Mouse (Mus musculus) MEL (cell line): Measurements from ENCODE around the gene Insrr. TPM values are rescaled to one million over a fixed set of nuclear protein-coding genes. Genes with fewer than 3 reads are reported as not detected.

Experiments
- DNase-seq: peaks from one replicate; pipeline ENCODE4 v3.0.0; 2011; ENCODE audit warnings: low read depth, low spot score
- H3K27ac ChIP-seq: 2 replicates; pipeline ENCODE4 v1.5.1; 2012; ENCODE audit warnings: low read depth, mild to moderate bottlenecking, control low read depth, low read length, moderate library complexity; ENCODE audit not compliant: control insufficient read depth
- H3K27me3 ChIP-seq, 2 experiments: fragments of 150-350 bp in 1 of 2; sonication (generic) in 1 of 2; 2 replicates each; pipeline ENCODE4 v1.6.1; 2012; ENCODE audit warnings: low read length in 2 of 2, mild to moderate bottlenecking in 2 of 2, improper control_type of control experiment in 1 of 2, moderate library complexity in 1 of 2; ENCODE audit not compliant: insufficient read depth in 2 of 2, control insufficient read depth in 1 of 2
- H3K36me3 ChIP-seq, 2 experiments: 2 replicates each; pipeline ENCODE4 v1.6.1; 2012 to 2014; ENCODE audit warnings: low read length in 2 of 2, improper control_type of control experiment in 1 of 2, inconsistent platforms in 1 of 2, mild to moderate bottlenecking in 1 of 2; ENCODE audit not compliant: insufficient read depth in 2 of 2, control insufficient read depth in 1 of 2
- H3K4me1 ChIP-seq, 2 experiments: fragments of 150-350 bp in 1 of 2; sonication (generic) in 1 of 2; 2 replicates each; pipeline ENCODE4 v1.6.1; 2012; ENCODE audit warnings: low read length in 2 of 2, improper control_type of control experiment in 1 of 2, mild to moderate bottlenecking in 1 of 2; ENCODE audit not compliant: insufficient read depth in 2 of 2, control insufficient read depth in 1 of 2
- H3K4me3 ChIP-seq, 2 experiments: fragments of 150-350 bp in 1 of 2; sonication (generic) in 1 of 2; 2 replicates each; pipeline ENCODE4 v1.5.1; 2012; ENCODE audit warnings: low read depth in 2 of 2, low read length in 2 of 2, mild to moderate bottlenecking in 2 of 2, moderate library complexity in 2 of 2, control low read depth in 1 of 2, improper control_type of control experiment in 1 of 2; ENCODE audit not compliant: control insufficient read depth in 1 of 2, insufficient read depth in 1 of 2
- H3K79me2 ChIP-seq: 2 replicates; pipeline ENCODE4 v1.6.1; 2012; ENCODE audit warnings: mild to moderate bottlenecking, low read length, moderate library complexity; ENCODE audit not compliant: control insufficient read depth, poor library complexity, insufficient read depth
- H3K9ac ChIP-seq: 2 replicates; pipeline ENCODE4 v1.6.1; 2012; ENCODE audit warnings: low read depth, mild to moderate bottlenecking, control low read depth, low read length, moderate library complexity; ENCODE audit not compliant: control insufficient read depth, poor library complexity, severe bottlenecking
- H3K9me3 ChIP-seq: fragments of 150-350 bp; sonication (generic); replicated peaks from 2 replicates; pipeline ENCODE4 v1.6.1; 2012; ENCODE audit warnings: mild to moderate bottlenecking, low read length, improper control_type of control experiment, moderate library complexity; ENCODE audit not compliant: insufficient read depth
- BHLHE40 ChIP-seq: IDR thresholded peaks from 2 replicates; pipeline ENCODE4 v1.6.1; 2012; ENCODE audit warnings: low read depth, mild to moderate bottlenecking, inconsistent platforms, low read length, improper control_type of control experiment, borderline replicate concordance
- CHD1 ChIP-seq: IDR thresholded peaks from 2 replicates; pipeline ENCODE4 v1.6.1; 2012; ENCODE audit warnings: low read depth, mild to moderate bottlenecking, inconsistent platforms, low read length, improper control_type of control experiment
- CHD2 ChIP-seq: IDR thresholded peaks from 2 replicates; pipeline ENCODE4 v1.6.1; 2011; ENCODE audit warnings: low read length, improper control_type of control experiment
- CTCF ChIP-seq, 3 experiments: IDR thresholded peaks in 2 of 3; conservative IDR thresholded peaks in 1 of 3; 2 replicates each; pipeline ENCODE4 v1.5.1; 2011 to 2012; ENCODE audit warnings: low read length in 3 of 3, low read depth in 2 of 3, mild to moderate bottlenecking in 2 of 3, improper control_type of control experiment in 1 of 3, inconsistent platforms in 1 of 3, mixed read lengths in 1 of 3, moderate library complexity in 1 of 3; ENCODE audit not compliant: control insufficient read depth in 1 of 3, insufficient read depth in 1 of 3, poor library complexity in 1 of 3, severe bottlenecking in 1 of 3
- EP300 ChIP-seq, 2 experiments: IDR thresholded peaks; 2 replicates each; pipeline ENCODE4 v1.6.1; 2011; ENCODE audit warnings: improper control_type of control experiment in 2 of 2, low read length in 2 of 2, low read depth in 1 of 2, mild to moderate bottlenecking in 1 of 2
- GABPA ChIP-seq: IDR thresholded peaks from 2 replicates; pipeline ENCODE4 v1.6.1; 2012; ENCODE audit warnings: low read depth, mild to moderate bottlenecking, inconsistent platforms, low read length, improper control_type of control experiment, moderate library complexity
- GATA1 ChIP-seq: IDR thresholded peaks from 2 replicates; pipeline ENCODE4 v1.6.1; 2011; ENCODE audit warnings: low read depth, low read length, improper control_type of control experiment
- HCFC1 ChIP-seq: IDR thresholded peaks from 2 replicates; pipeline ENCODE4 v1.6.1; 2012; ENCODE audit warnings: low read depth, mild to moderate bottlenecking, inconsistent platforms, low read length, improper control_type of control experiment, moderate library complexity
- KAT2A ChIP-seq: conservative IDR thresholded peaks from 2 replicates; pipeline ENCODE4 v1.6.1; 2012; ENCODE audit warnings: low read depth, low read length, improper control_type of control experiment, inconsistent platforms
- MAFK ChIP-seq: IDR thresholded peaks from 2 replicates; pipeline ENCODE4 v1.6.1; 2011; ENCODE audit warnings: low read depth, mild to moderate bottlenecking, low read length, improper control_type of control experiment, borderline replicate concordance
- MAZ ChIP-seq: IDR thresholded peaks from 2 replicates; pipeline ENCODE4 v1.6.1; 2012; ENCODE audit warnings: low read depth, mild to moderate bottlenecking, inconsistent platforms, low read length, improper control_type of control experiment
- MEF2A ChIP-seq: IDR thresholded peaks from 2 replicates; pipeline ENCODE4 v1.6.1; 2014; ENCODE audit warnings: low read depth, mild to moderate bottlenecking, inconsistent platforms, low read length, improper control_type of control experiment; ENCODE audit not compliant: poor library complexity, insufficient replicate concordance, severe bottlenecking; ENCODE audit errors: extremely low read depth
- MYB ChIP-seq: IDR thresholded peaks from 2 replicates; pipeline ENCODE4 v1.6.1; 2011; ENCODE audit warnings: mild to moderate bottlenecking, low read depth, low read length, improper control_type of control experiment
- MYC ChIP-seq: IDR thresholded peaks from 2 replicates; pipeline ENCODE4 v1.6.1; 2011; ENCODE audit warnings: low read depth, mild to moderate bottlenecking, low read length, improper control_type of control experiment, moderate library complexity
- NELFE ChIP-seq: IDR thresholded peaks from 2 replicates; pipeline ENCODE4 v1.6.1; 2011; ENCODE audit warnings: low read depth, low read length, improper control_type of control experiment
- NRF1 ChIP-seq: IDR thresholded peaks from 2 replicates; pipeline ENCODE4 v1.6.1; 2014; ENCODE audit warnings: low read depth, mild to moderate bottlenecking, inconsistent platforms, low read length, improper control_type of control experiment, moderate library complexity; ENCODE audit not compliant: poor library complexity, insufficient read depth, severe bottlenecking
- POLR2AphosphoS2 ChIP-seq: IDR thresholded peaks from 2 replicates; pipeline ENCODE4 v1.6.1; 2011; ENCODE audit warnings: low read length, improper control_type of control experiment
- SIN3A ChIP-seq: IDR thresholded peaks from 2 replicates; pipeline ENCODE4 v1.6.1; 2012; ENCODE audit warnings: low read length, improper control_type of control experiment, inconsistent platforms
- SMC3 ChIP-seq: IDR thresholded peaks from 2 replicates; pipeline ENCODE4 v1.6.1; 2011; ENCODE audit warnings: low read depth, low read length, improper control_type of control experiment
- TAL1 ChIP-seq: IDR thresholded peaks from 2 replicates; pipeline ENCODE4 v1.6.1; 2012; ENCODE audit warnings: mild to moderate bottlenecking, inconsistent platforms, low read length, moderate library complexity, mixed read lengths
- TBP ChIP-seq: IDR thresholded peaks from 2 replicates; pipeline ENCODE4 v1.8.0; 2011; ENCODE audit warnings: low read depth, low read length, improper control_type of control experiment
- TCF12 ChIP-seq: IDR thresholded peaks from 2 replicates; pipeline ENCODE4 v1.6.1; 2014; ENCODE audit warnings: low read depth, mild to moderate bottlenecking, inconsistent platforms, low read length, improper control_type of control experiment, moderate library complexity
- UBTF ChIP-seq: IDR thresholded peaks from 2 replicates; pipeline ENCODE4 v1.6.1; 2012; ENCODE audit warnings: low read depth, mild to moderate bottlenecking, inconsistent platforms, low read length, improper control_type of control experiment, moderate library complexity, borderline replicate concordance; ENCODE audit not compliant: insufficient read depth
- USF1 ChIP-seq: IDR thresholded peaks from 2 replicates; pipeline ENCODE4 v1.6.1; 2014; ENCODE audit warnings: low read depth, mild to moderate bottlenecking, inconsistent platforms, low read length, improper control_type of control experiment, moderate library complexity
- ZMIZ1 ChIP-seq: IDR thresholded peaks from 2 replicates; pipeline ENCODE4 v1.6.1; 2012; ENCODE audit warnings: low read depth, mild to moderate bottlenecking, inconsistent platforms, low read length, improper control_type of control experiment, moderate library complexity
- ZNF384 ChIP-seq: IDR thresholded peaks from 2 replicates; pipeline ENCODE4 v1.6.1; 2012; ENCODE audit warnings: low read depth, mild to moderate bottlenecking, inconsistent platforms, low read length, improper control_type of control experiment
- polyA plus RNA-seq, 2 experiments: library from polyadenylated mRNA; stranded (reverse) in 1 of 2; unstranded in 1 of 2; fragments of >175 nt in 1 of 2; fragments of >200 nt in 1 of 2; gene quantifications; 2 replicates each; pipeline versions ENCODE4 v1.2.1 to v1.2.4; 2012; ENCODE audit warnings: low replicate concordance in 2 of 2, low read depth in 1 of 2; ENCODE audit not compliant: insufficient read length in 2 of 2, insufficient read depth in 1 of 2, missing spikeins in 1 of 2
- total RNA-seq: library from RNA; depleted of rRNA; stranded (reverse); fragments of 300-350 nt; gene quantifications from 2 replicates; pipeline ENCODE4 v1.2.3, GENCODE M21; 2012

Gene Insrr
- total and polyA plus RNA-seq, 3 experiments, result 0.77 to 3.7 TPM; not detected in 1

DNA sequence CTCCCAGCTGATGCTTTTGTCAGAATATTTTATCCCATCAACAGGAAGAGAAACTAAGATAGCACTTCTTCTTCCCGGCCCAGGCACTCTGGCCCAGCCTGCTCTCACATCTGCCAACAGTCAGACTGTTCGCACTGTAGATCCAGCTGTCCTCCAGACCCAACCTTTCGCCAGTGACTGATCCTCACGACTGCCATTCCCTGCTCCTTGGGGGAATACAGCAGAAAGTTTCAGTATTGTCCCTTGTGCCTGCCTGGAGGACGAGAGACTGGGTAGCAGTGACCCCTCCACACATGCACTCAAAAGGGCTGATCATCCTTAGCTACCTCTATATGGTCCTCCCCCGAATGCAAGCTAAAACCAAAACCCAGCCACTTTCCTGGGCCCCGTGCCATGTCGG is 59.2 kb downstream of the Insrr start:
- Histone ChIP-seq H3K27me3 (no peaks in the 10 kb centered on the region), H3K9ac (no peak overlapping the region), H3K4me1 (no peaks in the 10 kb centered on the region), H3K27ac (no peak overlapping the region), H3K36me3 (peaks cover 0 to 6% of the 10 kb centered on the region in 2 experiments; a peak in 1 of 4 replicates)
- DNase-seq, result no peak
- TF ChIP-seq MAZ, result no peak
- no peak for TF ChIP-seq HCFC1
- no peak for TF ChIP-seq CHD1
- no peak for TF ChIP-seq KAT2A
- TF ChIP-seq NRF1, result no peak
- TF ChIP-seq UBTF, result no peak
- no peak for TF ChIP-seq POLR2AphosphoS2
- no peak for TF ChIP-seq CTCF (IDR thresholded peaks at IDR 0.05 in 2 of 3, conservative IDR thresholded peaks at IDR 0.05 in 1 of 3; ENCODE audit: control insufficient read depth in 1 of 3, insufficient read depth in 1 of 3, low read depth in 2 of 3, low read length in 3 of 3, poor library complexity in 1 of 3, severe bottlenecking in 1 of 3)
- TF ChIP-seq TBP, result no peak
- TF ChIP-seq MEF2A, result no peak
- TF ChIP-seq MYB, result no peak
- no peak for TF ChIP-seq EP300 (IDR thresholded peaks at IDR 0.05; ENCODE audit: low read depth in 1 of 2, low read length in 2 of 2)
- TF ChIP-seq GABPA, result no peak
- TF ChIP-seq SIN3A, result no peak
- no peak for TF ChIP-seq TCF12
- TF ChIP-seq, all 39 proteins: peak for 0
- Histone ChIP-seq H3K4me3 (no peak overlapping the region), H3K9me3 (no peaks in the 10 kb centered on the region), H3K79me2 (no peaks in the 10 kb centered on the region)

DNA sequence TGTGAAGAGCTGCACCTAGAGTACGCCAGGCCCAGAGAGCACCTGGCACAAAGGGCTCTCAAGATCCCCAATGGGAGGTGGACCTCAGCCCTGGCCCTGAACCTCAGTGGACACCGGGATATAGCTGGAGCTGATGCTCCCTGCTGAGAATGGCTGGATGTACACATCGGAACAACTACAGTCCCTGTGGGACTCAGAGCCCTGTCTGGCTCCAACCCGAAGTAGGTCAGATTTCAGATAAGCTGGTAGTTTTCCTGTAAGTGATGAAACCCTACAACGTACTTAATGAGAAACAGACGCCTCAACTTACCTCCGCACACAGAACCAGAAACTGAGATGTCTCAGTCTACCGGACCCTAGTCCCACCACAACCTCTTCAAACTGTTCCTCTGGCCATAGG is 60.9 kb downstream of the Insrr start:
- Histone ChIP-seq H3K27me3 (no peaks in the 10 kb centered on the region), H3K27ac (no peak overlapping the region), H3K4me3 (no peak overlapping the region), H3K9ac (no peak overlapping the region), H3K4me1 (no peaks in the 10 kb centered on the region), H3K36me3 (peaks cover 0 to 6% of the 10 kb centered on the region in 2 experiments; a peak in 1 of 4 replicates), H3K79me2 (no peaks in the 10 kb centered on the region), H3K9me3 (no peaks in the 10 kb centered on the region)
- TF ChIP-seq CHD2, result no peak
- TF ChIP-seq MYC, result no peak
- no peak for TF ChIP-seq BHLHE40
- no peak for TF ChIP-seq SMC3
- TF ChIP-seq GATA1, result no peak
- TF ChIP-seq MAZ, result no peak
- TF ChIP-seq MAFK, result no peak
- no peak for TF ChIP-seq ZMIZ1
- no peak for TF ChIP-seq ZNF384
- no peak for TF ChIP-seq TAL1
- no peak for TF ChIP-seq USF1
- no peak for TF ChIP-seq NELFE
- TF ChIP-seq GABPA, result no peak
- no peak for DNase-seq
